Mouse (Mus musculus): ENCODE measurements around the gene Prss48.

DNA sequence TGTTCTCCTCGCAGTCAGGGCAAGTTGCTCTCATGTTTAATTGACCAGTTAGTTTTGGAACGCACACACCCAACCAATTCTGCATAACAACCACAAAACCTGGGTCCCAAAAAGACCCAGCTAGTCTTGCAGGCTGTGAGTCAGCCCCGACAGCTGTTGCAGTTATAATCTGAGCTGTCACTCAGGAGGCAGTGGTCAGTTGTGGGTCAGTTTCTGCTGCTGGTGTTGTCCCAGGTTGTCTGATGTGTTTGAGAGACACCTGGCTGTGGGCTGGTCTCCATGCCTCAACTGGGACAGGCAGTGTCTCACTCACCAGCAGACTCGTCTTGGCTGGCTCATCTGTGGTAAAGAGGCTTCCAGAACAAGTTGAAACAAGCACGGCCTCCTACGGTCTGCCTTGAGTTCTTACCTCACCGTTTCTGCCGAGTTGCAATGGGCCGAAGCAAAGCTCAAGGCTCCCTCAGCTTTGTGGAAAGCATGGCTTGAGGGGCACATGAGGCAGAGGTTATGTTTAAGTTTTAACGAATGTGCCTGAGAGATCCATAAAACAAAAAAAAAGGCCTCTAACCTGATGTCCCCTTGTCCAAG is 49.5 kb downstream of the Prss48 start:
- TF ChIP-seq POLR2A (IDR thresholded peaks at IDR 0.05; ENCODE audit: borderline replicate concordance, extremely low read depth, low read depth, low read length) (no peak), CTCF (IDR thresholded peaks at IDR 0.05; ENCODE audit: insufficient read depth, low read length) (no peak)
